Mouse (Mus musculus): Measurements from ENCODE around the gene Gatad2b.

DNA sequence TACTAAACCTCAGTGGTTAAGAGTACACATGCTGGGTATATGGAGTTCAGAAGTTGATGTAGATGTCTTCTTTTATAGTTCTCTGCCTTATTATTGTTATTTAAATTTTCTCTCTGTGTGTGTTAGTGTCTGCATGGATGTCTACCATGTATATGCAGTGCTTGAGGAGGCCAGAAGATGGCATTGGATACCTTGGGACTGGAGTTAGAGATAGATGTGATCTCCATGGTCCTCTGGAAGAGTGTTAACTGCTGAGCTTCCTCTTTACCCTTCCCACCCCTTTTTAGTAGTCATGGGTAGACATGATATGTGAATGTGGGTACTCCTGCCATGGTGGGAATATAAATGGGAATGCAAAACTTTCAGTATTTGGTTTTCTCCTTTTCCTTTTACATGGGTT lies 42.5 kb downstream of the Gatad2b start:
- TF ChIP-seq POLR2A (IDR thresholded peaks at IDR 0.05; ENCODE audit: low read depth, low read length) (no peak), CTCF (IDR thresholded peaks at IDR 0.05; ENCODE audit: borderline replicate concordance, insufficient read depth, low read length) (no peak)
